ENCODE assay signal across 26 mouse cellular contexts in genomic region chr11:116298221-116298620, GRCm38 (mm10). TPM values are rescaled to one million over a fixed set of nuclear protein-coding genes. Genes with fewer than 3 reads are reported as not detected.
DNase-seq lines count a peak whose midpoint lies in the region; ATAC-seq lines count a peak whose summit lies in the region.
"Had no signal": no experiment of that assay in that cellular context is flagged by ENCODE, and none has a peak within 500 bp of the region (broad histone marks: within the 10 kb centered on the region; RNA-seq: fewer than 3 reads in every experiment).

No protein-coding gene starts in this region.

- ATAC-seq in embryonic facial prominence, embryonic 13.5 days (ENCODE audit: insufficient number of reproducible peaks, insufficient read depth, low FRiP score, low TSS enrichment, low read depth) = no peak
- no peak for ATAC-seq in monocyte, adult 5-6 weeks (replicated peaks; ENCODE audit: insufficient number of reproducible peaks, low FRiP score, low TSS enrichment, poor library complexity, severe bottlenecking)
- ATAC-seq: activated CD4-positive, CD25-positive, alpha-beta regulatory T cell, adult 4 months; forebrain, embryonic 16.5 days; Patski had no signal

- no peaks in the 10 kb centered on the region for H3K9me3 ChIP-seq in embryonic facial prominence, embryonic 13.5 days
- no peaks in the 10 kb centered on the region for H3K9me3 ChIP-seq in embryonic facial prominence, embryonic 10.5 days
- H3K9me3 ChIP-seq: embryonic facial prominence, embryonic 12.5 days; forebrain, embryonic 12.5 days; heart, embryonic 13.5 days; hindbrain, embryonic 15.5 days had no signal

- H3K4me3 ChIP-seq in embryonic facial prominence, embryonic 13.5 days = no peak overlapping the region
- no peak overlapping the region for H3K4me3 ChIP-seq in embryonic facial prominence, embryonic 10.5 days
- H3K4me3 ChIP-seq: embryonic facial prominence, embryonic 12.5 days; forebrain, embryonic 12.5 days; heart, embryonic 13.5 days; hindbrain, embryonic 15.5 days had no signal

- H3K4me1 ChIP-seq in embryonic facial prominence, embryonic 13.5 days = no peaks in the 10 kb centered on the region
- H3K4me1 ChIP-seq in embryonic facial prominence, embryonic 10.5 days = no peaks in the 10 kb centered on the region; the same call in 1 of the 2 replicates
- H3K4me1 ChIP-seq: embryonic facial prominence, embryonic 12.5 days; forebrain, embryonic 12.5 days; heart, embryonic 13.5 days; hindbrain, embryonic 15.5 days had no signal

- DNase-seq in embryonic facial prominence, embryonic 10.5 days (ENCODE audit: low spot score) = no peak
- peak; percentile 74 to 77 for DNase-seq in cerebellum, adult 18-20 months
- peak; percentile 85 for DNase-seq in cerebellum, adult 9-10 months
- DNase-seq in cerebellum, postnatal 25 days = peak; percentile 82 to 83
- no peak for DNase-seq in layer of hippocampus, postnatal 25 days (ENCODE audit: extremely low spot score in 1 of 2, low spot score in 1 of 2)
- no peak for DNase-seq in urinary bladder, postnatal 14 days (ENCODE audit: low spot score)
- DNase-seq: adrenal gland, adult 2 months; adrenal gland, postnatal 25 days; embryo, embryonic 11 days; gastrocnemius, postnatal 25 days; heart, postnatal 36 days; kidney, adult 11 months; kidney, adult 9 months had no signal

- peaks cover 96% of the 10 kb centered on the region for H3K36me3 ChIP-seq in embryonic facial prominence, embryonic 13.5 days
- peaks cover 98% of the 10 kb centered on the region for H3K36me3 ChIP-seq in embryonic facial prominence, embryonic 10.5 days (replicated peaks)

- 0 out of 2 replicates have a peak overlapping the region, but pooled peaks have one; percentile 27 for H3K9ac ChIP-seq in embryonic facial prominence, embryonic 13.5 days
- H3K9ac ChIP-seq: embryonic facial prominence, embryonic 12.5 days; forebrain, embryonic 12.5 days; heart, embryonic 13.5 days; hindbrain, embryonic 15.5 days had no signal

- H3K4me2 ChIP-seq in embryonic facial prominence, embryonic 13.5 days = no peak overlapping the region
- H3K4me2 ChIP-seq: embryonic facial prominence, embryonic 12.5 days; forebrain, embryonic 12.5 days; heart, embryonic 13.5 days; hindbrain, embryonic 15.5 days had no signal

- 89% methylated on average over 11 of the region's 11 CpGs for WGBS in embryonic facial prominence, embryonic 13.5 days
- 91% methylated on average over 11 of the region's 11 CpGs for WGBS in embryonic facial prominence, embryonic 10.5 days

- H3K27ac ChIP-seq in embryonic facial prominence, embryonic 13.5 days = no peak overlapping the region
- H3K27ac ChIP-seq in embryonic facial prominence, embryonic 10.5 days (replicated peaks) = no peak overlapping the region
- H3K27ac ChIP-seq: embryonic facial prominence, embryonic 12.5 days; forebrain, embryonic 12.5 days; heart, embryonic 13.5 days; hindbrain, embryonic 15.5 days had no signal

- no peaks in the 10 kb centered on the region for H3K27me3 ChIP-seq in embryonic facial prominence, embryonic 13.5 days
- no peaks in the 10 kb centered on the region for H3K27me3 ChIP-seq in embryonic facial prominence, embryonic 10.5 days (replicated peaks; ENCODE audit: low read depth, poor library complexity, severe bottlenecking)
- H3K27me3 ChIP-seq: CH12.LX; embryonic facial prominence, embryonic 12.5 days; forebrain, embryonic 12.5 days; heart, embryonic 13.5 days; hindbrain, embryonic 15.5 days; Patski had no signal

RNA-seq across cellular contexts. Expression of gene Exoc7, which starts 8.8 kb away (rescaled TPM):
- 71.7 and 79.4 TPM in 2 replicates for polyA plus RNA-seq in embryonic facial prominence, embryonic 13.5 days (2015; fragmentation: Nextera tagmentation; extraction: Ambion mirVana)
- 55.4 and 59.7 TPM in 2 replicates for polyA plus RNA-seq in embryonic facial prominence, embryonic 10.5 days (2016; fragmentation: Nextera tagmentation; extraction: Ambion mirVana)
- total RNA-seq in monocyte, adult 5-6 weeks (2017) = 39.7 to 67.5 TPM (median 48.1 TPM) in 3 replicates
- total RNA-seq in layer of hippocampus, postnatal 25 days (2021) = 10 to 100 TPM; 85.0 to 87.2 TPM

RNA-seq across cellular contexts. Expression of gene Galr2, which starts 17.5 kb away (rescaled TPM):
- polyA plus RNA-seq in embryonic facial prominence, embryonic 13.5 days (2015; fragmentation: Nextera tagmentation; extraction: Ambion mirVana) = 0.18 TPM in 1 of 2 replicates, not detected in the other
- 0.25 and 0.39 TPM in 2 replicates for polyA plus RNA-seq in embryonic facial prominence, embryonic 10.5 days (2016; fragmentation: Nextera tagmentation; extraction: Ambion mirVana)
- not detected in 3 replicates for total RNA-seq in monocyte, adult 5-6 weeks (2017)
- not detected for total RNA-seq in layer of hippocampus, postnatal 25 days (2021)
- total RNA-seq: adrenal gland, postnatal 25 days; common myeloid progenitor, adult 5-6 weeks; granulocyte monocyte progenitor cell, adult 5-6 weeks; heart, postnatal 36 days had no signal
- polyA plus RNA-seq: activated CD4-positive, CD25-positive, alpha-beta regulatory T cell, adult 4 months; frontal cortex, adult 2 months; heart, embryonic 13.5 days had no signal

RNA-seq across cellular contexts. Expression of gene Srp68, which starts 24.2 kb away (rescaled TPM):
- 95.2 and 97.5 TPM in 2 replicates for polyA plus RNA-seq in embryonic facial prominence, embryonic 13.5 days (2015; fragmentation: Nextera tagmentation; extraction: Ambion mirVana)
- polyA plus RNA-seq in embryonic facial prominence, embryonic 10.5 days (2016; fragmentation: Nextera tagmentation; extraction: Ambion mirVana) = 104 TPM in 2 replicates
- 18.0 to 34.3 TPM (median 25.7 TPM) in 3 replicates for total RNA-seq in monocyte, adult 5-6 weeks (2017)
- 10 to 100 TPM; 61.5 to 61.7 TPM for total RNA-seq in layer of hippocampus, postnatal 25 days (2021)

RNA-seq across cellular contexts. Expression of gene Foxj1, which starts 37.0 kb away (rescaled TPM):
- polyA plus RNA-seq in embryonic facial prominence, embryonic 13.5 days (2015; fragmentation: Nextera tagmentation; extraction: Ambion mirVana) = 0.80 and 1.4 TPM in 2 replicates
- polyA plus RNA-seq in embryonic facial prominence, embryonic 10.5 days (2016; fragmentation: Nextera tagmentation; extraction: Ambion mirVana) = 2.3 and 3.3 TPM in 2 replicates
- 0.19 to 0.39 TPM in 2 of 3 replicates, not detected in the other for total RNA-seq in monocyte, adult 5-6 weeks (2017)
- 1 to 10 TPM; 5.4 to 7.1 TPM for total RNA-seq in layer of hippocampus, postnatal 25 days (2021)
- total RNA-seq: common myeloid progenitor, adult 5-6 weeks; granulocyte monocyte progenitor cell, adult 5-6 weeks; heart, postnatal 36 days had no signal
- polyA plus RNA-seq: activated CD4-positive, CD25-positive, alpha-beta regulatory T cell, adult 4 months had no signal

Comparison
In these comparisons a context has a peak if more than half of its experiments do, and no peak if none do; other contexts are left out.
1. DNase-seq: peak in cerebellum, adult 18-20 months (2 of 2), cerebellum, adult 9-10 months (single experiment) and cerebellum, postnatal 25 days (2 of 2); none in embryonic facial prominence, embryonic 10.5 days (single experiment), layer of hippocampus, postnatal 25 days (0 of 2) and urinary bladder, postnatal 14 days (single experiment).